Mouse (Mus musculus) heart, postnatal 0 days (tissue): ENCODE measurements around the gene Tmem266.

ENCODE experiments used
- CTCF ChIP-seq: IDR thresholded peaks from 2 replicates; pipeline ENCODE4 v1.5.1; 2016; ENCODE audit warnings: antibody characterized with exemption, control low read depth, low read depth
- EP300 ChIP-seq: IDR thresholded peaks from 2 replicates; pipeline ENCODE4 v1.6.1; 2016; ENCODE audit warnings: antibody characterized with exemption, low read depth

- TF ChIP-seq CTCF (no peak), EP300 (no peak)
Observed at GRCm38 (mm10) chr9:55398985-55399554, 72.4 kb downstream of the Tmem266 start.
